Mouse (Mus musculus): ENCODE data around the gene Med13l. TPM values are rescaled to one million over a fixed set of nuclear protein-coding genes. Genes with fewer than 3 reads are reported as not detected.

Med13l gene
- total and polyA plus RNA-seq, 3 experiments: 2.0 to 11.0 (median 10.1) TPM

- dilution Hi-C loops (cut with MboI; ENCODE audit: extremely low pct_ligation_motif_present, extremely low pct_unique_long_range_greater_than_20kb, low sequenced_read_pairs): no loop called here
- no peaks in the 10 kb centered on the region for H3K36me3 ChIP-seq (replicated peaks in 1 of 2; ENCODE audit: control insufficient read depth in 1 of 2, insufficient read depth in 1 of 2, low read length in 1 of 2)
- in situ Hi-C loops (cut with MboI; ENCODE audit: low pct_ligation_motif_present, low pct_unique_long_range_greater_than_20kb, low sequenced_read_pairs): loop anchor here (5.0 to 10.0 kb wide), 2 partner anchors 911 to 1313 kb away; no protein-coding TSS in a partner anchor
- TF ChIP-seq MAFK (IDR thresholded peaks at IDR 0.05; ENCODE audit: insufficient replicate concordance, low read length) (no peak), SMC3 (IDR thresholded peaks at IDR 0.05; ENCODE audit: low read depth, low read length) (peak; percentile 73), CHD1 (IDR thresholded peaks at IDR 0.05; ENCODE audit: low read depth, low read length) (no peak), EP300 (IDR thresholded peaks at IDR 0.05; ENCODE audit: low read length) (no peak), MAX (IDR thresholded peaks at IDR 0.05; ENCODE audit: low read length) (peak; percentile 26; the same call in 1 of the 2 replicates), CTCF (conservative IDR thresholded peaks at IDR 0.05 in 1 of 2, IDR thresholded peaks at IDR 0.05 in 1 of 2; ENCODE audit: low read depth in 2 of 2, low read length in 2 of 2) (peak; percentile 42 to 91; a peak in 3 of 4 replicates), RAD21 (IDR thresholded peaks at IDR 0.05; ENCODE audit: low read depth, low read length) (peak; percentile 90), HCFC1 (IDR thresholded peaks at IDR 0.05; ENCODE audit: low read depth, low read length) (no peak)
- DNase-seq (ENCODE audit: extremely low read depth): peak; percentile 36
- no peak overlapping the region for H3K27ac ChIP-seq (ENCODE audit: insufficient read depth, low read depth)
- H3K79me2 ChIP-seq (replicated peaks; ENCODE audit: control insufficient read depth, extremely low read depth, insufficient read depth, poor library complexity, severe bottlenecking): no peaks in the 10 kb centered on the region
- no peak overlapping the region for H3K4me3 ChIP-seq (replicated peaks in 1 of 3; ENCODE audit: low read depth in 2 of 3, low read length in 2 of 3, poor library complexity in 1 of 3)
- no peak overlapping the region for H3K4me2 ChIP-seq (ENCODE audit: insufficient read depth, low read depth, poor library complexity, severe bottlenecking)
- peaks cover 0 to 6% of the 10 kb centered on the region in 2 experiments; a peak in 2 of 4 replicates for H3K4me1 ChIP-seq (ENCODE audit: control insufficient read depth in 1 of 2, insufficient read depth in 2 of 2)
- peaks cover 7% of the 10 kb centered on the region for H3K9me3 ChIP-seq (replicated peaks; ENCODE audit: low read length)
- H3K27me3 ChIP-seq (replicated peaks): peaks cover 52% of the 10 kb centered on the region
- no peak overlapping the region for H3K9ac ChIP-seq (ENCODE audit: insufficient read depth, low read depth)
Observed at GRCm38 (mm10) chr5:118781598-118781997, 221.1 kb downstream of the Med13l start.

- Histone ChIP-seq H3K9me3 (replicated peaks; ENCODE audit: low read length) (peaks cover 7% of the 10 kb centered on the region), H3K4me3 (replicated peaks in 1 of 3; ENCODE audit: low read depth in 2 of 3, low read length in 2 of 3, poor library complexity in 1 of 3) (no peak overlapping the region), H3K27me3 (replicated peaks) (peaks cover 50% of the 10 kb centered on the region)
Observed at GRCm38 (mm10) chr5:118782139-118782538, 221.7 kb downstream of the Med13l start.

GRCm38 (mm10) chr5:118789226-118789625, 228.7 kb downstream of the Med13l start:
- Histone ChIP-seq H3K27me3 (replicated peaks) (peaks cover 7% of the 10 kb centered on the region), H3K27ac (ENCODE audit: insufficient read depth, low read depth) (no peak overlapping the region), H3K79me2 (replicated peaks; ENCODE audit: control insufficient read depth, extremely low read depth, insufficient read depth, poor library complexity, severe bottlenecking) (no peaks in the 10 kb centered on the region), H3K9me3 (replicated peaks; ENCODE audit: low read length) (peaks cover 9% of the 10 kb centered on the region), H3K9ac (ENCODE audit: insufficient read depth, low read depth) (no peak overlapping the region), H3K36me3 (replicated peaks in 1 of 2; ENCODE audit: control insufficient read depth in 1 of 2, insufficient read depth in 1 of 2, low read length in 1 of 2) (no peaks in the 10 kb centered on the region), H3K4me2 (ENCODE audit: insufficient read depth, low read depth, poor library complexity, severe bottlenecking) (no peak overlapping the region), H3K4me1 (ENCODE audit: control insufficient read depth in 1 of 2, insufficient read depth in 2 of 2) (peaks cover 0 to 6% of the 10 kb centered on the region in 2 experiments; a peak in 2 of 4 replicates), H3K4me3 (replicated peaks in 1 of 3; ENCODE audit: low read depth in 2 of 3, low read length in 2 of 3, poor library complexity in 1 of 3) (no peak overlapping the region)
- DNase-seq (ENCODE audit: extremely low read depth): no peak
- in situ Hi-C loops (cut with MboI; ENCODE audit: low pct_ligation_motif_present, low pct_unique_long_range_greater_than_20kb, low sequenced_read_pairs) (loop anchor here (10.0 kb wide), 1 partner anchor 1306 kb away; no protein-coding TSS in a partner anchor), dilution Hi-C loops (cut with MboI; ENCODE audit: extremely low pct_ligation_motif_present, extremely low pct_unique_long_range_greater_than_20kb, low sequenced_read_pairs) (no loop called here)
- TF ChIP-seq CTCF (conservative IDR thresholded peaks at IDR 0.05 in 1 of 2, IDR thresholded peaks at IDR 0.05 in 1 of 2; ENCODE audit: low read depth in 2 of 2, low read length in 2 of 2) (no peak), ELF1 (IDR thresholded peaks at IDR 0.05; ENCODE audit: low read depth, low read length) (no peak), RAD21 (IDR thresholded peaks at IDR 0.05; ENCODE audit: low read depth, low read length) (no peak), EP300 (IDR thresholded peaks at IDR 0.05; ENCODE audit: low read length) (no peak), MXI1 (IDR thresholded peaks at IDR 0.05; ENCODE audit: low read depth, low read length) (no peak), KAT2A (IDR thresholded peaks at IDR 0.05; ENCODE audit: insufficient replicate concordance, low read length) (no peak), USF2 (conservative IDR thresholded peaks at IDR 0.05; ENCODE audit: low read depth, low read length) (no peak), MEF2A (IDR thresholded peaks at IDR 0.05; ENCODE audit: borderline replicate concordance, low read depth, low read length) (no peak), UBTF (IDR thresholded peaks at IDR 0.05; ENCODE audit: low read depth, low read length) (no peak), E2F4 (IDR thresholded peaks at IDR 0.05; ENCODE audit: insufficient replicate concordance, low read depth, low read length) (no peak)

More at GRCm38 (mm10) chr5:118782139-118782538, 221.7 kb downstream of the Med13l start:
- no peak for DNase-seq (ENCODE audit: extremely low read depth)
- Histone ChIP-seq H3K36me3 (replicated peaks in 1 of 2; ENCODE audit: control insufficient read depth in 1 of 2, insufficient read depth in 1 of 2, low read length in 1 of 2) (no peaks in the 10 kb centered on the region), H3K9ac (ENCODE audit: insufficient read depth, low read depth) (no peak overlapping the region), H3K27ac (ENCODE audit: insufficient read depth, low read depth) (no peak overlapping the region), H3K4me2 (ENCODE audit: insufficient read depth, low read depth, poor library complexity, severe bottlenecking) (no peak overlapping the region), H3K79me2 (replicated peaks; ENCODE audit: control insufficient read depth, extremely low read depth, insufficient read depth, poor library complexity, severe bottlenecking) (no peaks in the 10 kb centered on the region), H3K4me1 (ENCODE audit: control insufficient read depth in 1 of 2, insufficient read depth in 2 of 2) (peaks cover 0 to 6% of the 10 kb centered on the region in 2 experiments; a peak in 2 of 4 replicates)
- TF ChIP-seq NRF1 (IDR thresholded peaks at IDR 0.05; ENCODE audit: low read depth, low read length): no peak
- dilution Hi-C loops (cut with MboI; ENCODE audit: extremely low pct_ligation_motif_present, extremely low pct_unique_long_range_greater_than_20kb, low sequenced_read_pairs) (no loop called here), in situ Hi-C loops (cut with MboI; ENCODE audit: low pct_ligation_motif_present, low pct_unique_long_range_greater_than_20kb, low sequenced_read_pairs) (loop anchor here (5.0 to 10.0 kb wide), 2 partner anchors 910 to 1313 kb away; no protein-coding TSS in a partner anchor)
